Mouse (Mus musculus) olfactory bulb, adult 2 months (tissue): Measurements from ENCODE around the gene Wfdc12.

Source experiments
- CTCF ChIP-seq: fragments of 200-500 bp; IDR thresholded peaks from 2 replicates; pipeline ENCODE4 v1.5.1; 2012; ENCODE audit warnings: low read depth, mild to moderate bottlenecking, low read length, moderate library complexity; ENCODE audit not compliant: insufficient read depth
- POLR2A ChIP-seq: fragments of 200-500 bp; IDR thresholded peaks from 2 replicates; pipeline ENCODE4 v1.6.1; 2012; ENCODE audit warnings: mild to moderate bottlenecking, low read depth, low read length, moderate library complexity; ENCODE audit not compliant: insufficient read depth

GRCm38 (mm10) chr2:164199626-164200327, 9.4 kb upstream of the Wfdc12 start, which contains the start of gene Wfdc15a:
- TF ChIP-seq POLR2A (no peak), CTCF (no peak)
